Mouse (Mus musculus): Measurements from ENCODE around the gene Nptx1. TPM values are rescaled to one million over a fixed set of nuclear protein-coding genes. Genes with fewer than 3 reads are reported as not detected.

Nptx1 gene
- polyA plus RNA-seq, 1 experiment: 0.85 TPM

DNA sequence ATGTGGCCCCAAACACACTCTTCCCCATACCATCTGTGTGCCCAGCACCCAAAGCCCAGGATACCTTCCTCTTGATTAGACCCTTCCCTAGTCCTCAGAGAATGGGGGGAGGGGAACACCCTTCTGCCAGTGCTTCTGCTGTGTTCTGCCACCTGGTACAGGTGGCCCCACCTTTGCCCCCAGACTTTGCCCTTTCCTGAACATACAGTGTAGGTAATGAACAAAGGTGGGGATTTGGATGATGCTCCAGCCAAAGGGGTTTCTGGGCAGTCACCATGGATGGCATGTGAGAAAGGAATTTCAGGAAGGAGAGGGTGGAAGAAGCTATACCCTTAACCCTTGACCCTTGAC, 26.9 kb downstream of the Nptx1 start:
- H3K36me3 ChIP-seq (ENCODE audit: control insufficient read depth, insufficient read depth, low read length): no peaks in the 10 kb centered on the region
- H3K4me1 ChIP-seq (replicated peaks; ENCODE audit: control insufficient read depth, insufficient read depth, low read length): peaks cover 4% of the 10 kb centered on the region
- no peak overlapping the region for H3K27ac ChIP-seq (ENCODE audit: control insufficient read depth, insufficient read depth, low read length)
- H3K27me3 ChIP-seq (ENCODE audit: control insufficient read depth, insufficient read depth, low read length): no peaks in the 10 kb centered on the region; the same call in 1 of the 2 replicates
- no peak for TF ChIP-seq CTCF (IDR thresholded peaks at IDR 0.05; ENCODE audit: borderline replicate concordance, control insufficient read depth, extremely low read depth, insufficient read depth, low read length, poor library complexity)
- no peak for TF ChIP-seq POLR2A (IDR thresholded peaks at IDR 0.05; ENCODE audit: control insufficient read depth, extremely low read depth, insufficient read depth, low read length, poor library complexity)
- no peak overlapping the region for H3K4me3 ChIP-seq (ENCODE audit: control insufficient read depth, insufficient read depth, low read length)
- DNase-seq: no peak

DNA sequence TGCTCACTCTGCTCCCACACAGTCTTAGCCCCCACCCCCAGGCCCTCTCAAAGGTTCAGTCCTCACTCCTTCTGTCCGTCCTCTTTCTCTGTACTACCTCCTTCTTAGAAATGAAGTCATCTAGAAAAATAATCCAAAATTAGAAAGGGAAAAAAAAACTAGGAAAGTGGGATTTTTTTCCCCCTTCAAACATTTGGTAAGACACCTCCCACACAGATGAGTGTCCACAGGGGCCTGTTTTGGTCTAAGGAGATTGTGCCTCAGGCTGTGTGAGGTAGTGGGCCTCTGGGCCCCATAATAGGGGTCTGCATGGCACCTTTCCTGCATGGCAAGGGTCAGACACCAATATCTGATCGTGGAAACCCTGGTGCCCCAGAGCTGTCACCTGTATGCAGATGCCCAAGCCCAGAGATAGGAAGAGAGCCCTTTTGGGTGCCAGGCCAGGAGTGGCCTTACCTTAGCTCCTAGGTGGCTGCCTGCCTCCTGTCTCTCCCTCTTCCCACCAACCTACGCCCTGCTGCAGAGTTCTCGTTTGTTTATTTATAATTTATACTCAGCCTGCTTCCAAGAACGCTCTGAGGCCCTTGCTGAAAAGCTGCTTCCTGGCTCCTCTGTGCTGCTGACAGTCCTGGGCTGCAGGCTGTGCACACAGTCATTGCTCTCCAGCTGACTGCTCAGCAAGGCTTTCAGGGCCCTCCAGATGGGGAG, 27.4 kb downstream of the Nptx1 start:
- Histone ChIP-seq H3K4me3 (ENCODE audit: control insufficient read depth, insufficient read depth, low read length) (no peak overlapping the region), H3K4me1 (replicated peaks; ENCODE audit: control insufficient read depth, insufficient read depth, low read length) (peaks cover 4% of the 10 kb centered on the region), H3K36me3 (ENCODE audit: control insufficient read depth, insufficient read depth, low read length) (no peaks in the 10 kb centered on the region), H3K27ac (ENCODE audit: control insufficient read depth, insufficient read depth, low read length) (no peak overlapping the region), H3K27me3 (ENCODE audit: control insufficient read depth, insufficient read depth, low read length) (no peaks in the 10 kb centered on the region; the same call in 1 of the 2 replicates)
- 73% methylated on average over 5 of the region's 5 CpGs for WGBS
- TF ChIP-seq POLR2A (IDR thresholded peaks at IDR 0.05; ENCODE audit: control insufficient read depth, extremely low read depth, insufficient read depth, low read length, poor library complexity): no peak
- TF ChIP-seq CTCF (IDR thresholded peaks at IDR 0.05; ENCODE audit: borderline replicate concordance, control insufficient read depth, extremely low read depth, insufficient read depth, low read length, poor library complexity): no peak
- no peak for DNase-seq

DNA sequence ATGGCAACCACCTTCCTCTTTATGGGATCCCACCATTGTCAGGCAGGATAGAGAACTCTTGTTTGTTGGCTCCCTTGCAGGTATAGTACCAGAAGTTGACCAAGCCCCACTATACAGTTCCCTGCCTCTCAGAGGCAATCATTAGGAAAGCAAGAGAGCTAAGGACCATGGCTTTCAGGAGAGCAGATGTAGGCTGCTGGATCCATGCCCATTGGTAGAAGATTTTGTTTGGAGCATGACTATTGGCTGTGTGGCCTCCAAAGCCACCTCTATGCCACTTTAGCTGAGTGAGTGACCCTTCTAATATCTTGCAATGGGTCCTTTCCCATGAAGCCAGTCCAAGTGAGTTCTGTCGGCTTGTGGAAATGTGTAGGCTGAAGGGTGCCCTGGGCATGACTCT, 28.2 kb downstream of the Nptx1 start:
- Histone ChIP-seq H3K4me3 (ENCODE audit: control insufficient read depth, insufficient read depth, low read length) (no peak overlapping the region), H3K4me1 (replicated peaks; ENCODE audit: control insufficient read depth, insufficient read depth, low read length) (no peaks in the 10 kb centered on the region), H3K27ac (ENCODE audit: control insufficient read depth, insufficient read depth, low read length) (no peak overlapping the region), H3K36me3 (ENCODE audit: control insufficient read depth, insufficient read depth, low read length) (no peaks in the 10 kb centered on the region), H3K27me3 (ENCODE audit: control insufficient read depth, insufficient read depth, low read length) (no peaks in the 10 kb centered on the region; the same call in 1 of the 2 replicates)
- 90% methylated on average over 1 of the region's 1 CpGs for WGBS
- no peak for DNase-seq
- TF ChIP-seq CTCF (IDR thresholded peaks at IDR 0.05; ENCODE audit: borderline replicate concordance, control insufficient read depth, extremely low read depth, insufficient read depth, low read length, poor library complexity) (no peak), POLR2A (IDR thresholded peaks at IDR 0.05; ENCODE audit: control insufficient read depth, extremely low read depth, insufficient read depth, low read length, poor library complexity) (no peak)

DNA sequence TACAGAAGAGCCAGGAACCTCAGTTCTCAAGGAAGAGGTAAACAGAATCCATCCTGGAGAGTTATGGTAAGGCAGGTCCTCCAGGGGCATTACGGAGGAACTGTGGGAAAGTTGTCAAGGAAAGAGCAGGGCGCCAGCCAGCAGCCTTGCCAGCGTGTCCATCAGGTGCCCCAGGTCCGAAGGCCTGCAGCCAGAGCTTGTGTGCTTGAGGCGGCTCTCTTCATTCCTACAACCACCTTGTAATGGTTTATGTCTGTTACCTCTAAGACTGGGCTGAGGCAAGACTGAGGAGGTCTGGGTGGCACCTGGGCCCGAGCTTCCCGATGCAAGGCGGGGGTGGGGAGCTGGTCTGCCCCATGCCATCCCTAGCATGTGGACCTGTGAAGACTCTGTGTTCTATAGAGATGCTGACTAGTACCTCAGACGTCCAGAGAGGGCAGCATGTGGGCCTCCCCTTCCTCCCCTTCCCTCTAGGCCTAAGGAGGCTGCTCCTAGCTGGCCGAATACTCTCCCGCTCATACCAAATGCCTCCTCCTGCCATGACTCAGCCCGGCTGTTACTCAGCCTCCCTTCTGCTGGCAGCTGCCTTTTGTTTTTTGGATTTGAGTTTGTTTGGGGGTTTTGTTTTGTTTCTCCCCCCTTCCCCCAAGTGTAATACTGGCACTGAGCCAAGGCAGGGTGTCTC, 30.7 kb downstream of the Nptx1 start:
- 78% methylated on average over 12 of the region's 12 CpGs for WGBS

DNA sequence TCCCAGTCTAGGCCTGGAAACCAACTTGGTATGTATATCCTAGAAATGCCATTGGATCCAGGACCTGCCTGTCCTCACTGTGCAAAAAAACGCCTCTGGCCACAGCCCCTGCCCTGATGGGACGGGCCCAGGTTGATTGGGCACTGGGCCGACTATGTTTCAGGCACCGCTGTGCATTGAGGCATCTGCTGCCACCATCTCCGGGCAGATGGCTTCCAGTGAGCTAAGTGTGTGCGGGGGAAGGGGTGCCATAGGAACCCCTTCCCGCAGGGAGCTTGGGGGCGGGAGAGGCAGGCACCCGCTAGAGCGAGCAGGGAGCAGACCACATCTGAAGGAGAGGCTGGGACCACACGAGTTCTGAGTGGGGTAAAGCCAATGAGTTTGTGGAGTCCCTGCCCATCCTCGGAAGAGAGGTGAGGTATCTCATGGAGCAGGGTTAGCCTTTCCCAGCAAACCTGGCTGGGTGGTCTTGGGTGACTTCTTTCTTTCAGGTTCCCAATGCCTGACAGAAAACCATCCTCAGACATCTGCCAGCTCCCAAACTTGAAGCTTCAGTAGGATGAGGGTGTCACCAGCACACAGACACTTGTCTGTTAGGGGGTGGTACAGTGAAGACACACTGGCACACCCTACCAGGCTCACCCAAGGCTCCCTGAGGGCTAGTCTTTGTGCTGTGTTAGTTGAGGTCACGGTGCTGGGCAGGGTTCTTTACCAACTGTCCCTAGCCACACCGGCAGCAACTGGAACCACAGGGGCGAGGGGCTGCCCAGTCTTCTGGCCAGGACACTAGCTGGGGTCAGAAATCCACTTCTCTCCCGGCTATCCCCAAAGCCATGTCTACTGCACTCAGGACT, 31.5 kb downstream of the Nptx1 start:
- TF ChIP-seq POLR2A (IDR thresholded peaks at IDR 0.05; ENCODE audit: control insufficient read depth, extremely low read depth, insufficient read depth, low read length, poor library complexity) (no peak), CTCF (IDR thresholded peaks at IDR 0.05; ENCODE audit: borderline replicate concordance, control insufficient read depth, extremely low read depth, insufficient read depth, low read length, poor library complexity) (no peak)
- H3K4me1 ChIP-seq (replicated peaks; ENCODE audit: control insufficient read depth, insufficient read depth, low read length): no peaks in the 10 kb centered on the region
- DNase-seq: no peak
- no peak overlapping the region for H3K27ac ChIP-seq (ENCODE audit: control insufficient read depth, insufficient read depth, low read length)
- no peaks in the 10 kb centered on the region for H3K36me3 ChIP-seq (ENCODE audit: control insufficient read depth, insufficient read depth, low read length)
- 81% methylated on average over 16 of the region's 16 CpGs for WGBS
- no peak overlapping the region for H3K4me3 ChIP-seq (ENCODE audit: control insufficient read depth, insufficient read depth, low read length)
- H3K27me3 ChIP-seq (ENCODE audit: control insufficient read depth, insufficient read depth, low read length): no peaks in the 10 kb centered on the region; the same call in 1 of the 2 replicates

More for the DNA sequence above, 30.7 kb downstream of the Nptx1 start:
- DNase-seq: no peak
- no peak overlapping the region for H3K27ac ChIP-seq (ENCODE audit: control insufficient read depth, insufficient read depth, low read length)
- no peak overlapping the region for H3K4me3 ChIP-seq (ENCODE audit: control insufficient read depth, insufficient read depth, low read length)
- no peaks in the 10 kb centered on the region for H3K4me1 ChIP-seq (replicated peaks; ENCODE audit: control insufficient read depth, insufficient read depth, low read length)
- TF ChIP-seq CTCF (IDR thresholded peaks at IDR 0.05; ENCODE audit: borderline replicate concordance, control insufficient read depth, extremely low read depth, insufficient read depth, low read length, poor library complexity): no peak
- no peak for TF ChIP-seq POLR2A (IDR thresholded peaks at IDR 0.05; ENCODE audit: control insufficient read depth, extremely low read depth, insufficient read depth, low read length, poor library complexity)
- H3K27me3 ChIP-seq (ENCODE audit: control insufficient read depth, insufficient read depth, low read length): no peaks in the 10 kb centered on the region; the same call in 1 of the 2 replicates
- H3K36me3 ChIP-seq (ENCODE audit: control insufficient read depth, insufficient read depth, low read length): no peaks in the 10 kb centered on the region

DNA sequence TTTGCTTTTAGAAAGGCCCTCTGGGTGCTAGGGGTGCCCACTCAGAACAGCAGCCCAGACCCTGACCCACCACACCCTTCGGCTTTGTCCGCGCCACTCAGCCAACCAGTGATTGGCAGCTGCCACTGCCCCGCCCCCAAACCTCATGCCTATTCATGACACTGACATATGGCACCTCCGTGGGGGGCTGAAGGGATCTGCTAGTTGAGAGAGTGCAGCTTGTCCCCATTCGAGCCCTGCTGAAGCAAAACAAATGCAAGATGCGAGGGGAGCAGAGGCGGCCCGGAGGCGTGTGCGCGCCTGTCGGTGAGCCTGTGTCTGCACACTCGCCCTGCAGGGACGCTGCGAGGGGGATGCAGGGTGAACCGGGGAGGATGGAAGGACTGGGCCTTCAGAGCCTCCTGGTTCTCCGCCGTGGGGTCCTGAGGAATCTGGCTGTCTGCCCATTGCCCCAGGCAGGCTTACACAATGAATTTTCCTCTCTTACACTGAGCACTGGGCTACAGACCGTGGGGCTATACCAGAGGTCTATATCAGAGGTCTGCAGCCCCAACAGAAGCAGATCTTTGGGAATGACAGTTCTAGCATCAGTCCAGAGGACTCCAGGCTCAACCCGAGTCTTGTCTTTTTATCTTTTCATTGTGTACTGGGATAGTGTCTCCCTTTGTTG, 32.5 kb downstream of the Nptx1 start:
- 23% methylated on average over 21 of the region's 21 CpGs for WGBS
- H3K36me3 ChIP-seq (ENCODE audit: control insufficient read depth, insufficient read depth, low read length): no peaks in the 10 kb centered on the region
- TF ChIP-seq POLR2A (IDR thresholded peaks at IDR 0.05; ENCODE audit: control insufficient read depth, extremely low read depth, insufficient read depth, low read length, poor library complexity) (no peak), CTCF (IDR thresholded peaks at IDR 0.05; ENCODE audit: borderline replicate concordance, control insufficient read depth, extremely low read depth, insufficient read depth, low read length, poor library complexity) (no peak)
- H3K27ac ChIP-seq (ENCODE audit: control insufficient read depth, insufficient read depth, low read length): no peak overlapping the region
- no peak for DNase-seq
- H3K4me1 ChIP-seq (replicated peaks; ENCODE audit: control insufficient read depth, insufficient read depth, low read length): no peaks in the 10 kb centered on the region
- no peak overlapping the region for H3K4me3 ChIP-seq (ENCODE audit: control insufficient read depth, insufficient read depth, low read length)
- H3K27me3 ChIP-seq (ENCODE audit: control insufficient read depth, insufficient read depth, low read length): no peaks in the 10 kb centered on the region; the same call in 1 of the 2 replicates
